11 mouse cellular contexts compared by ENCODE assay signal in the genomic region with DNA sequence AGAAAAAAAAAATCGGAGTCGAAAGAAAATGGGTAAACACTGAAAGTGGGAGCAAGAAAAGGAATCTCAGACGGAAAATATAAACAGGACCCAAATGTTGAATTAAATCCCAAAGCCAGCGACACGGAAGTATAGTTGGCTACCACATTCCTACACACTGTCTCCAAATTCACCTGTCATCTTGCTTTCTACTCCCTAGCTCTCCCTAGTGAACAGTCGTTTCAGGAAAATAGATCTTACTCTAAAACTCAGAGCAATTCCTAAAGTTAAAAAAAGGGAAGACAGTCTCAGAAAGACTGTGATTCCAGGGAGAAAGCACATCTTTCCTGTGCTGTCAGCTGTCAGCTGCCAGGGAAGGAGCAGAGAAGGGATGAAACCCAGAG. TPM values are rescaled to one million over a fixed set of nuclear protein-coding genes. Genes with fewer than 3 reads are reported as not detected.
A peak's percentile ranks its signal among the peaks of the same experiment; 100 is the strongest.
DNase-seq lines count a peak whose midpoint lies in the region; ATAC-seq and TF ChIP-seq lines count a peak whose summit lies in the region.
"Had no signal": no experiment of that assay in that cellular context is flagged by ENCODE, and none has a peak within 500 bp of the region (broad histone marks: within the 10 kb centered on the region; RNA-seq: fewer than 3 reads in every experiment).

No protein-coding gene starts in this region.

- H3K4me2 ChIP-seq in forebrain, embryonic 12.5 days = peak overlapping the region; percentile 91
- H3K4me2 ChIP-seq in neural tube, embryonic 14.5 days (ENCODE audit: low read depth, low read length) = peak overlapping the region; percentile 93

- peak overlapping the region; percentile 39 for H3K4me3 ChIP-seq in layer of hippocampus, adult 2 months
- peak overlapping the region; percentile 49 for H3K4me3 ChIP-seq in forebrain, embryonic 12.5 days (replicated peaks)
- H3K4me3 ChIP-seq in limb, embryonic 10.5 days = peak overlapping the region; percentile 55
- peak overlapping the region; percentile 43 for H3K4me3 ChIP-seq in neural tube, embryonic 14.5 days (ENCODE audit: low read depth, low read length)

- H3K27me3 ChIP-seq in forebrain, embryonic 12.5 days = 0 out of 2 replicates have a peak, but pooled peaks cover 12% of the 10 kb centered on the region
- H3K27me3 ChIP-seq in limb, embryonic 10.5 days (ENCODE audit: low read depth, poor library complexity, severe bottlenecking) = peaks cover 24% of the 10 kb centered on the region
- 0 out of 2 replicates have a peak, but pooled peaks cover 3% of the 10 kb centered on the region for H3K27me3 ChIP-seq in neural tube, embryonic 14.5 days (ENCODE audit: control insufficient read depth, insufficient read depth, low read length)

- no peak for TF ChIP-seq CTCF in layer of hippocampus, adult 2 months (conservative IDR thresholded peaks at IDR 0.05)

- no peak for DNase-seq in layer of hippocampus, adult 2 months (ENCODE audit: low spot score in 2 of 2)
- no peak for DNase-seq in layer of hippocampus, postnatal 14 days (ENCODE audit: low spot score in 2 of 2)
- DNase-seq in limb, embryonic 10.5 days (ENCODE audit: low spot score) = no peak
- no peak for DNase-seq in cerebellum, postnatal 25 days
- no peak for DNase-seq in kidney, adult 11 months
- DNase-seq: kidney, adult 2 months had no signal

- no peaks in the 10 kb centered on the region for H3K9me3 ChIP-seq in forebrain, embryonic 12.5 days
- no peaks in the 10 kb centered on the region for H3K9me3 ChIP-seq in limb, embryonic 10.5 days (replicated peaks)
- H3K9me3 ChIP-seq in neural tube, embryonic 14.5 days (ENCODE audit: control insufficient read depth, low read length) = no peaks in the 10 kb centered on the region

- peaks cover 10% of the 10 kb centered on the region; the same call in 1 of the 2 replicates for H3K4me1 ChIP-seq in forebrain, embryonic 12.5 days
- H3K4me1 ChIP-seq in limb, embryonic 10.5 days = peaks cover 12% of the 10 kb centered on the region
- 0 out of 2 replicates have a peak, but pooled peaks cover 4% of the 10 kb centered on the region for H3K4me1 ChIP-seq in neural tube, embryonic 14.5 days (ENCODE audit: control insufficient read depth, insufficient read depth, low read length)

- H3K9ac ChIP-seq in forebrain, embryonic 12.5 days = peak overlapping the region; percentile 27; the same call in 1 of the 2 replicates
- H3K9ac ChIP-seq in neural tube, embryonic 14.5 days (replicated peaks; ENCODE audit: low read depth, low read length) = no peak overlapping the region

- H3K36me3 ChIP-seq in forebrain, embryonic 12.5 days (replicated peaks) = no peaks in the 10 kb centered on the region
- no peaks in the 10 kb centered on the region for H3K36me3 ChIP-seq in limb, embryonic 10.5 days
- H3K36me3 ChIP-seq in neural tube, embryonic 14.5 days (ENCODE audit: control insufficient read depth, insufficient read depth, low read length) = no peaks in the 10 kb centered on the region
- H3K36me3 ChIP-seq: G1E had no signal

- 57% methylated on average over 6 of the region's 6 CpGs for WGBS in forebrain, embryonic 12.5 days
- 51% methylated on average over 6 of the region's 6 CpGs for WGBS in limb, embryonic 10.5 days
- 61% methylated on average over 6 of the region's 6 CpGs for WGBS in neural tube, embryonic 14.5 days

- no peak overlapping the region for H3K27ac ChIP-seq in layer of hippocampus, adult 2 months
- H3K27ac ChIP-seq in forebrain, embryonic 12.5 days = no peak overlapping the region
- H3K27ac ChIP-seq in limb, embryonic 10.5 days = no peak overlapping the region
- H3K27ac ChIP-seq in neural tube, embryonic 14.5 days (ENCODE audit: low read depth, low read length) = no peak overlapping the region

- ATAC-seq in forebrain, embryonic 12.5 days (ENCODE audit: low FRiP score) = no peak
- no peak; the same call in 1 of the 2 replicates for ATAC-seq in neural tube, embryonic 14.5 days (ENCODE audit: low read depth)
- no peak for ATAC-seq in activated CD4-positive, CD25-positive, alpha-beta regulatory T cell, adult 4 months

RNA-seq across cellular contexts. Expression of a gene that starts 0.3 kb away (rescaled TPM):
- total RNA-seq in layer of hippocampus, adult 2 months (2021) = 1 to 10 TPM in 1 of 2 experiments, under 1 TPM in 1; 1.00 to 1.4 TPM
- total RNA-seq in layer of hippocampus, postnatal 14 days (2021) = 1 to 10 TPM; 2.5 to 3.7 TPM
- 0.74 and 0.76 TPM in 2 replicates for polyA plus RNA-seq in forebrain, embryonic 12.5 days (2016; fragmentation: Nextera tagmentation; extraction: Ambion mirVana)
- 0.60 and 0.64 TPM in 2 replicates for polyA plus RNA-seq in limb, embryonic 10.5 days (2016; fragmentation: Nextera tagmentation; extraction: Ambion mirVana)
- 3.8 and 4.2 TPM in 2 replicates for polyA plus RNA-seq in neural tube, embryonic 14.5 days (2014; fragmentation: Nextera tagmentation; extraction: Ambion mirVana)
- not detected for polyA plus RNA-seq in activated CD4-positive, CD25-positive, alpha-beta regulatory T cell, adult 4 months (2017; shearing (Covaris generic))
- polyA plus RNA-seq: G1E; thymus, postnatal 0 days had no signal
